ENCODE assay signal across 8 mouse cellular contexts in genomic region chr2:6100755-6101154, GRCm38 (mm10). TPM values are rescaled to one million over a fixed set of nuclear protein-coding genes. Genes with fewer than 3 reads are reported as not detected.
DNase-seq lines count a peak whose midpoint lies in the region; ATAC-seq and TF ChIP-seq lines count a peak whose summit lies in the region.

No protein-coding gene starts in this region.

- no peak for DNase-seq in heart, postnatal 10 days
- DNase-seq in hindbrain, embryonic 10.5 days (ENCODE audit: low spot score), result no peak
- DNase-seq in liver, postnatal 0 days, result no peak
- no peak for DNase-seq in frontal cortex, postnatal 25 days (ENCODE audit: low spot score in 2 of 2)
- DNase-seq in T-cell, adult 2 months (ENCODE audit: low spot score), result no peak
- DNase-seq in thymus, postnatal 4 days, result no peak

- peaks cover 48% of the 10 kb centered on the region for H3K4me1 ChIP-seq in heart, embryonic 13.5 days
- H3K4me1 ChIP-seq in brown adipose tissue, adult 24 weeks (ENCODE audit: control insufficient read depth, insufficient read depth, insufficient read length, low read length), result no peaks in the 10 kb centered on the region; the same call in none of the 2 replicates
- peaks cover 15% of the 10 kb centered on the region for H3K4me1 ChIP-seq in hindbrain, embryonic 10.5 days (replicated peaks)
- H3K4me1 ChIP-seq in liver, postnatal 0 days (ENCODE audit: insufficient read depth), result peaks cover 5% of the 10 kb centered on the region; the same call in 1 of the 2 replicates

- no peak for TF ChIP-seq CTCF in liver, postnatal 0 days (IDR thresholded peaks at IDR 0.05; ENCODE audit: low read depth)

- H3K27ac ChIP-seq in heart, embryonic 13.5 days (replicated peaks), result peak overlapping the region; percentile 93
- H3K27ac ChIP-seq in brown adipose tissue, adult 24 weeks (replicated peaks; ENCODE audit: low read depth, low read length), result no peak overlapping the region
- H3K27ac ChIP-seq in hindbrain, embryonic 10.5 days, result peak overlapping the region; percentile 81
- H3K27ac ChIP-seq in liver, postnatal 0 days (ENCODE audit: low read depth), result no peak overlapping the region

- no peaks in the 10 kb centered on the region for H3K9me3 ChIP-seq in heart, embryonic 13.5 days
- no peaks in the 10 kb centered on the region for H3K9me3 ChIP-seq in hindbrain, embryonic 10.5 days
- H3K9me3 ChIP-seq in liver, postnatal 0 days (ENCODE audit: low read length), result no peaks in the 10 kb centered on the region

- H3K4me2 ChIP-seq in heart, embryonic 13.5 days, result peak overlapping the region; percentile 80
- H3K4me2 ChIP-seq in liver, postnatal 0 days (ENCODE audit: low read depth, low read length), result peak overlapping the region; percentile 62

- ATAC-seq in heart, embryonic 13.5 days (ENCODE audit: extremely low read depth, insufficient number of reproducible peaks, low FRiP score, low TSS enrichment), result no peak
- no peak for ATAC-seq in liver, postnatal 0 days

- H3K4me3 ChIP-seq in heart, embryonic 13.5 days, result peak overlapping the region; percentile 52
- peak overlapping the region; percentile 46 for H3K4me3 ChIP-seq in brown adipose tissue, adult 24 weeks (ENCODE audit: insufficient read depth, low read depth, low read length)
- peak overlapping the region; percentile 61 for H3K4me3 ChIP-seq in hindbrain, embryonic 10.5 days
- H3K4me3 ChIP-seq in liver, postnatal 0 days (ENCODE audit: low read depth, low read length), result peak overlapping the region; percentile 20; the same call in 1 of the 2 replicates

- 27% methylated on average over 20 of the region's 20 CpGs for WGBS in heart, embryonic 13.5 days
- 49% methylated on average over 20 of the region's 20 CpGs for WGBS in hindbrain, embryonic 10.5 days
- WGBS in liver, postnatal 0 days (ENCODE audit: insufficient replicate concordance), result 37% methylated on average over 20 of the region's 20 CpGs

- H3K27me3 ChIP-seq in heart, embryonic 13.5 days (replicated peaks), result peaks cover 12% of the 10 kb centered on the region
- H3K27me3 ChIP-seq in hindbrain, embryonic 10.5 days (ENCODE audit: insufficient read depth, poor library complexity, severe bottlenecking), result peaks cover 42% of the 10 kb centered on the region
- peaks cover 12% of the 10 kb centered on the region for H3K27me3 ChIP-seq in liver, postnatal 0 days (ENCODE audit: insufficient read depth, low read length)

- H3K36me3 ChIP-seq in heart, embryonic 13.5 days, result peaks cover 9% of the 10 kb centered on the region
- H3K36me3 ChIP-seq in hindbrain, embryonic 10.5 days, result no peaks in the 10 kb centered on the region
- no peaks in the 10 kb centered on the region; the same call in none of the 2 replicates for H3K36me3 ChIP-seq in liver, postnatal 0 days (replicated peaks; ENCODE audit: insufficient read depth, low read length)

- peak overlapping the region; percentile 78 for H3K9ac ChIP-seq in heart, embryonic 13.5 days
- H3K9ac ChIP-seq in liver, postnatal 0 days (replicated peaks), result no peak overlapping the region

- intact Hi-C loops in heart, postnatal 10 days (cut with DNase I), result no loop called here

- TF ChIP-seq EP300 in liver, postnatal 0 days (IDR thresholded peaks at IDR 0.05; ENCODE audit: low read depth), result no peak

RNA-seq across cellular contexts. Expression of gene Proser2, which starts 29.3 kb away (rescaled TPM):
- polyA plus RNA-seq in heart, embryonic 13.5 days (2015; fragmentation: Nextera tagmentation; extraction: Ambion mirVana), result 11.0 and 14.6 TPM in 2 replicates
- 10 to 100 TPM; 10.7 to 37.7 TPM for total RNA-seq in heart, postnatal 10 days (2021)
- 2.3 and 3.3 TPM in 2 replicates for polyA plus RNA-seq in brown adipose tissue, adult 24 weeks (2012; ENCODE audit: insufficient read depth, insufficient read length, missing spikeins)
- polyA plus RNA-seq in hindbrain, embryonic 10.5 days (2016; fragmentation: Nextera tagmentation; extraction: Ambion mirVana), result 3.4 and 4.2 TPM in 2 replicates
- 10.3 and 15.8 TPM in 2 replicates for polyA plus RNA-seq in liver, postnatal 0 days (2015; fragmentation: Nextera tagmentation; extraction: Ambion mirVana)

Comparison
In these comparisons a context has a peak if more than half of its experiments do, and no peak if none do; other contexts are left out.
1. H3K27ac ChIP-seq: peak in heart, embryonic 13.5 days (single experiment) and hindbrain, embryonic 10.5 days (single experiment); none in brown adipose tissue, adult 24 weeks (single experiment) and liver, postnatal 0 days (single experiment).
2. Peak in every context shown above with its lines, with median percentiles within 50 percentile points of each other: H3K4me3 ChIP-seq.